Mouse (Mus musculus): ENCODE data around the gene Trim39.
A peak's percentile ranks its signal among the peaks of the same experiment; 100 is the strongest.
"Not testable (repeated sequence)": the region's sequence is repeated elsewhere in the genome, so short reads cannot be mapped to it uniquely, and the experiment has no call there.

Trim39 gene

GRCm38 (mm10) chr17:36248886-36249285, 23.2 kb downstream of the Trim39 start:
- DNase-seq (ENCODE audit: low read depth, low spot score): no peak

GRCm38 (mm10) chr17:36245741-36246140, 26.3 kb downstream of the Trim39 start:
- no peak for DNase-seq (ENCODE audit: low read depth, low spot score)

- no peak for DNase-seq (ENCODE audit: low read depth, low spot score)
These were observed 28.0 kb downstream of the Trim39 start for GRCm38 (mm10) chr17:36244031-36244430.

GRCm38 (mm10) chr17:36240637-36241213, 31.3 kb downstream of the Trim39 start:
- DNase-seq (ENCODE audit: low read depth, low spot score): no peak

- no peak for DNase-seq (ENCODE audit: low read depth, low spot score)
These were observed 34.6 kb downstream of the Trim39 start for GRCm38 (mm10) chr17:36237321-36237921.

- not testable (repeated sequence) for DNase-seq (ENCODE audit: low read depth, low spot score)
These were observed 36.7 kb downstream of the Trim39 start for GRCm38 (mm10) chr17:36235300-36235699.

- DNase-seq (ENCODE audit: low read depth, low spot score): no peak
These were observed 38.5 kb downstream of the Trim39 start for GRCm38 (mm10) chr17:36233572-36233971.

- DNase-seq (ENCODE audit: low read depth, low spot score): peak; percentile 100
These were observed 40.7 kb downstream of the Trim39 start for GRCm38 (mm10) chr17:36231318-36231717.

- no peak for DNase-seq (ENCODE audit: low read depth, low spot score)
These were observed 43.0 kb downstream of the Trim39 start for GRCm38 (mm10) chr17:36229046-36229445.

GRCm38 (mm10) chr17:36226921-36227320, 45.1 kb downstream of the Trim39 start:
- no peak for DNase-seq (ENCODE audit: low read depth, low spot score)

GRCm38 (mm10) chr17:36225231-36225824, 46.7 kb downstream of the Trim39 start:
- DNase-seq (ENCODE audit: low read depth, low spot score): no peak

GRCm38 (mm10) chr17:36224451-36224850, 47.6 kb downstream of the Trim39 start:
- DNase-seq (ENCODE audit: low read depth, low spot score): no peak

- no peak for DNase-seq (ENCODE audit: low read depth, low spot score)
These were observed 53.4 kb downstream of the Trim39 start for GRCm38 (mm10) chr17:36218594-36219155.

- no peak for DNase-seq (ENCODE audit: low read depth, low spot score)
These were observed 56.5 kb downstream of the Trim39 start for GRCm38 (mm10) chr17:36215586-36215985.

All from embryo, embryonic 11.5 days (tissue).